Mouse (Mus musculus): Measurements from ENCODE around the gene Tmem132a. TPM values are rescaled to one million over a fixed set of nuclear protein-coding genes. Genes with fewer than 3 reads are reported as not detected.
A peak's percentile ranks its signal among the peaks of the same experiment; 100 is the strongest.

The Tmem132a gene
- polyA plus RNA-seq, 1 experiment from 2014 or later, result 77.5 TPM

- H3K36me3 ChIP-seq, result peaks cover 53% of the 10 kb centered on the region
Observed at GRCm38 (mm10) chr19:10897491-10897890, 27.8 kb upstream of the Tmem132a start.

GRCm38 (mm10) chr19:10896849-10897248 lies 27.1 kb upstream of the Tmem132a start:
- Histone ChIP-seq H3K36me3 (peaks cover 46% of the 10 kb centered on the region), H3K4me1 (peaks cover 22% of the 10 kb centered on the region), H3K27me3 (ENCODE audit: insufficient read depth, poor library complexity, severe bottlenecking) (no peaks in the 10 kb centered on the region), H3K4me3 (peak overlapping the region; percentile 93), H3K9me3 (no peaks in the 10 kb centered on the region), H3K27ac (peak overlapping the region; percentile 59; the same call in 1 of the 2 replicates)
- 52% methylated on average over 7 of the region's 7 CpGs for WGBS
- DNase-seq (ENCODE audit: low spot score), result no peak

More at GRCm38 (mm10) chr19:10897491-10897890, 27.8 kb upstream of the Tmem132a start:
- no peak overlapping the region for H3K27ac ChIP-seq
- no peaks in the 10 kb centered on the region for H3K27me3 ChIP-seq (ENCODE audit: insufficient read depth, poor library complexity, severe bottlenecking)
- H3K4me1 ChIP-seq, result peaks cover 22% of the 10 kb centered on the region
- H3K4me3 ChIP-seq, result no peak overlapping the region
- no peaks in the 10 kb centered on the region for H3K9me3 ChIP-seq
- WGBS, result 85% methylated on average over 8 of the region's 8 CpGs
- no peak for DNase-seq (ENCODE audit: low spot score)

GRCm38 (mm10) chr19:10895708-10896107 lies 26.0 kb upstream of the Tmem132a start:
- peak overlapping the region; percentile 92 for H3K27ac ChIP-seq
- H3K36me3 ChIP-seq, result peaks cover 35% of the 10 kb centered on the region
- no peak for DNase-seq (ENCODE audit: low spot score)
- peaks cover 22% of the 10 kb centered on the region for H3K4me1 ChIP-seq
- WGBS, result 2% methylated on average over 16 of the region's 16 CpGs
- peak overlapping the region; percentile 93 for H3K4me3 ChIP-seq
- H3K9me3 ChIP-seq, result no peaks in the 10 kb centered on the region
- no peaks in the 10 kb centered on the region for H3K27me3 ChIP-seq (ENCODE audit: insufficient read depth, poor library complexity, severe bottlenecking)

GRCm38 (mm10) chr19:10895016-10895528 lies 25.3 kb upstream of the Tmem132a start, which contains the start of gene Prpf19:
TSS of gene Prpf19 (plus strand) at chr19:10895231.
- DNase-seq (ENCODE audit: low spot score), result peak; percentile 99
- under 1% methylated on average over 43 of the region's 43 CpGs for WGBS
- Histone ChIP-seq H3K27ac (peak within 1 kb of the TSS; percentile 92), H3K36me3 (peaks cover 29% of the 10 kb centered on the region), H3K4me1 (peaks cover 22% of the 10 kb centered on the region), H3K9me3 (no peaks in the 10 kb centered on the region), H3K4me3 (peak within 1 kb of the TSS; percentile 93), H3K27me3 (ENCODE audit: insufficient read depth, poor library complexity, severe bottlenecking) (no peaks in the 10 kb centered on the region)

- Histone ChIP-seq H3K4me3 (no peak overlapping the region), H3K4me1 (peaks cover 13% of the 10 kb centered on the region), H3K9me3 (no peaks in the 10 kb centered on the region), H3K27ac (no peak overlapping the region), H3K36me3 (no peaks in the 10 kb centered on the region), H3K27me3 (ENCODE audit: insufficient read depth, poor library complexity, severe bottlenecking) (no peaks in the 10 kb centered on the region)
- DNase-seq (ENCODE audit: low spot score), result no peak
- WGBS, result 87% methylated on average over 3 of the region's 3 CpGs
Observed at GRCm38 (mm10) chr19:10892201-10892600, 22.5 kb upstream of the Tmem132a start.

GRCm38 (mm10) chr19:10881426-10882154 lies 11.8 kb upstream of the Tmem132a start, which contains the start of gene Tmem109:
TSS of gene Tmem109 (minus strand) at chr19:10882001.
- H3K9me3 ChIP-seq, result no peaks in the 10 kb centered on the region
- no peaks in the 10 kb centered on the region for H3K27me3 ChIP-seq (ENCODE audit: insufficient read depth, poor library complexity, severe bottlenecking)
- H3K4me3 ChIP-seq, result peak within 1 kb of the TSS; percentile 74
- peak; percentile 97 for DNase-seq (ENCODE audit: low spot score)
- peaks cover 22% of the 10 kb centered on the region for H3K4me1 ChIP-seq
- no peaks in the 10 kb centered on the region; the same call in 1 of the 2 replicates for H3K36me3 ChIP-seq
- under 1% methylated on average over 49 of the region's 49 CpGs for WGBS
- peak within 1 kb of the TSS; percentile 93 for H3K27ac ChIP-seq

- no peaks in the 10 kb centered on the region for H3K27me3 ChIP-seq (ENCODE audit: insufficient read depth, poor library complexity, severe bottlenecking)
- WGBS, result 3% methylated on average over 14 of the region's 14 CpGs
- peaks cover 22% of the 10 kb centered on the region for H3K4me1 ChIP-seq
- DNase-seq (ENCODE audit: low spot score), result no peak
- H3K36me3 ChIP-seq, result no peaks in the 10 kb centered on the region; the same call in 1 of the 2 replicates
- H3K4me3 ChIP-seq, result peak overlapping the region; percentile 74
- H3K9me3 ChIP-seq, result no peaks in the 10 kb centered on the region
- peak overlapping the region; percentile 93 for H3K27ac ChIP-seq
Observed at GRCm38 (mm10) chr19:10880975-10881425, 11.3 kb upstream of the Tmem132a start.

- Histone ChIP-seq H3K27ac (peak overlapping the region; percentile 93; the same call in 1 of the 2 replicates), H3K9me3 (no peaks in the 10 kb centered on the region), H3K36me3 (no peaks in the 10 kb centered on the region; the same call in 1 of the 2 replicates), H3K4me3 (peak overlapping the region; percentile 74), H3K27me3 (ENCODE audit: insufficient read depth, poor library complexity, severe bottlenecking) (no peaks in the 10 kb centered on the region), H3K4me1 (peaks cover 22% of the 10 kb centered on the region)
- WGBS, result 51% methylated on average over 7 of the region's 7 CpGs
- no peak for DNase-seq (ENCODE audit: low spot score)
Observed at GRCm38 (mm10) chr19:10880085-10880974, 10.6 kb upstream of the Tmem132a start.

- Histone ChIP-seq H3K36me3 (peaks cover 11% of the 10 kb centered on the region), H3K27me3 (ENCODE audit: insufficient read depth, poor library complexity, severe bottlenecking) (no peaks in the 10 kb centered on the region), H3K27ac (no peak overlapping the region), H3K4me1 (peaks cover 22% of the 10 kb centered on the region), H3K4me3 (no peak overlapping the region), H3K9me3 (no peaks in the 10 kb centered on the region)
- no peak for DNase-seq (ENCODE audit: low spot score)
- WGBS, result 87% methylated on average over 7 of the region's 7 CpGs
Observed at GRCm38 (mm10) chr19:10878201-10878837, 8.6 kb upstream of the Tmem132a start.

- H3K36me3 ChIP-seq, result peaks cover 47% of the 10 kb centered on the region
- H3K4me1 ChIP-seq, result peaks cover 34% of the 10 kb centered on the region
- no peaks in the 10 kb centered on the region for H3K27me3 ChIP-seq (ENCODE audit: insufficient read depth, poor library complexity, severe bottlenecking)
- no peak overlapping the region for H3K27ac ChIP-seq
- no peak overlapping the region for H3K4me3 ChIP-seq
- no peak for DNase-seq (ENCODE audit: low spot score)
- WGBS, result 77% methylated on average over 14 of the region's 14 CpGs
- H3K9me3 ChIP-seq, result no peaks in the 10 kb centered on the region
Observed at GRCm38 (mm10) chr19:10871328-10871961, 1.7 kb upstream of the Tmem132a start.

GRCm38 (mm10) chr19:10870676-10871075 lies 936 bp upstream of the Tmem132a start:
- no peak overlapping the region for H3K27ac ChIP-seq
- no peaks in the 10 kb centered on the region for H3K27me3 ChIP-seq (ENCODE audit: insufficient read depth, poor library complexity, severe bottlenecking)

More at GRCm38 (mm10) chr19:10870676-10871075, 936 bp upstream of the Tmem132a start:
- DNase-seq (ENCODE audit: low spot score), result no peak
- WGBS, result 86% methylated on average over 3 of the region's 3 CpGs
- H3K36me3 ChIP-seq, result peaks cover 54% of the 10 kb centered on the region
- H3K9me3 ChIP-seq, result no peaks in the 10 kb centered on the region
- H3K4me1 ChIP-seq, result peaks cover 34% of the 10 kb centered on the region
- no peak overlapping the region for H3K4me3 ChIP-seq

Measured in heart, embryonic 10.5 days (tissue).